Mouse (Mus musculus) left cerebral cortex, adult 2 months (tissue): Measurements from ENCODE around the gene 2310034G01Rik. TPM values are rescaled to one million over a fixed set of nuclear protein-coding genes. Genes with fewer than 3 reads are reported as not detected.

Experiments used
- DNase-seq, 2 experiments: peaks; one replicate each; pipeline ENCODE4 v3.0.0; 2021 to 2022; ENCODE audit warnings: low spot score in 2 of 2, mixed read lengths in 1 of 2; ENCODE audit errors: extremely low spot score in 1 of 2
- H3K27ac ChIP-seq: fragments of 200-600 bp; 2 replicates; pipeline ENCODE4 v1.8.1; 2022
- H3K4me3 ChIP-seq: fragments of 200-600 bp; 2 replicates; pipeline ENCODE4 v1.8.1; 2022
- CTCF ChIP-seq: fragments of 200-600 bp; IDR thresholded peaks from 2 replicates; pipeline ENCODE4 v1.8.1; 2022; ENCODE audit warnings: antibody characterized with exemption, mild to moderate bottlenecking, moderate library complexity
- intact Hi-C: fragments of 180-260 bp; cut with DNase I; formaldehyde crosslinking; loops from one replicate; pipeline ENCODE4 v1.15.1; 2025
- total RNA-seq, 2 experiments: library from RNA; stranded (reverse); gene quantifications; 2 replicates each; pipeline ENCODE4 v1.2.3; 2021

The 2310034G01Rik gene
- total RNA-seq, 2 experiments from 2014 or later: 0.66 to 0.91 TPM

GRCm38 (mm10) chr19:46333906-46334305, 16.2 kb downstream of the 2310034G01Rik start:
- intact Hi-C loops: no loop called here
- peak in 1 of 2 experiments; percentile 15 for DNase-seq

GRCm38 (mm10) chr19:46332721-46333339, 17.3 kb downstream of the 2310034G01Rik start:
- Histone ChIP-seq H3K4me3 (no peak overlapping the region), H3K27ac (peak overlapping the region; percentile 87)
- peak in 1 of 2 experiments; percentile 19 for DNase-seq
- intact Hi-C loops: no loop called here
- no peak for TF ChIP-seq CTCF

More at GRCm38 (mm10) chr19:46333906-46334305, 16.2 kb downstream of the 2310034G01Rik start:
- Histone ChIP-seq H3K4me3 (no peak overlapping the region), H3K27ac (no peak overlapping the region)
- TF ChIP-seq CTCF: no peak

- DNase-seq: peak in 1 of 2 experiments; percentile 9
- H3K4me3 ChIP-seq: no peak overlapping the region
- intact Hi-C loops: no loop called here
- no peak overlapping the region for H3K27ac ChIP-seq
- no peak for TF ChIP-seq CTCF
Measured at GRCm38 (mm10) chr19:46331936-46332335, 18.2 kb downstream of the 2310034G01Rik start.

GRCm38 (mm10) chr19:46331326-46331725, 18.8 kb downstream of the 2310034G01Rik start:
- Histone ChIP-seq H3K4me3 (no peak overlapping the region), H3K27ac (no peak overlapping the region)
- intact Hi-C loops: no loop called here
- no peak for TF ChIP-seq CTCF
- no peak for DNase-seq

- Histone ChIP-seq H3K4me3 (no peak overlapping the region), H3K27ac (no peak overlapping the region)
- TF ChIP-seq CTCF: no peak
- DNase-seq: no peak
- intact Hi-C loops: loop anchor here (1.0 kb wide), 1 partner anchor 26 kb away; the partner anchor contains the start of gene Nfkb2
Measured at GRCm38 (mm10) chr19:46330696-46331095, 19.4 kb downstream of the 2310034G01Rik start.

GRCm38 (mm10) chr19:46329951-46330350, 20.2 kb downstream of the 2310034G01Rik start:
- intact Hi-C loops: loop anchor here (1.0 to 2.0 kb wide), 2 partner anchors 21 to 26 kb away; partner anchors contain the start of gene Nfkb2
- Histone ChIP-seq H3K27ac (peak overlapping the region; percentile 26; the same call in 1 of the 2 replicates), H3K4me3 (peak overlapping the region; percentile 26; the same call in 1 of the 2 replicates)
- peak; percentile 78 to 86 for DNase-seq
- TF ChIP-seq CTCF: peak; percentile 86

GRCm38 (mm10) chr19:46329031-46329641, 21.0 kb downstream of the 2310034G01Rik start:
- peak overlapping the region; percentile 87 for H3K27ac ChIP-seq
- DNase-seq: no peak
- intact Hi-C loops: loop anchor here (2.0 kb wide), 1 partner anchor 20 kb away; no protein-coding TSS in a partner anchor
- TF ChIP-seq CTCF: no peak
- peak overlapping the region; percentile 63 for H3K4me3 ChIP-seq

- no peak for TF ChIP-seq CTCF
- Histone ChIP-seq H3K27ac (peak within 1 kb of the TSS; percentile 87), H3K4me3 (peak within 1 kb of the TSS; percentile 63)
- peak; percentile 94 for DNase-seq
- intact Hi-C loops: loop anchor here (2.0 kb wide), 1 partner anchor 20 kb away; no protein-coding TSS in a partner anchor
Measured at GRCm38 (mm10) chr19:46328081-46329030, 21.7 kb downstream of the 2310034G01Rik start, which contains the start of gene Fbxl15. Gene Fbxl15, plus strand, starts transcription at chr19:46328184.

GRCm38 (mm10) chr19:46327531-46328064, 22.5 kb downstream of the 2310034G01Rik start:
- TF ChIP-seq CTCF: no peak
- DNase-seq: peak in 1 of 2 experiments; percentile 21
- intact Hi-C loops: loop anchor here (2.0 kb wide), 1 partner anchor 19 kb away; no protein-coding TSS in a partner anchor
- H3K27ac ChIP-seq: peak overlapping the region; percentile 87
- peak overlapping the region; percentile 63 for H3K4me3 ChIP-seq

- H3K27ac ChIP-seq: peak within 1 kb of the TSS; percentile 87
- peak within 1 kb of the TSS; percentile 63 for H3K4me3 ChIP-seq
- TF ChIP-seq CTCF: no peak
- peak; percentile 68 to 73 for DNase-seq
- intact Hi-C loops: no loop called here
Measured at GRCm38 (mm10) chr19:46326756-46327305, 23.3 kb downstream of the 2310034G01Rik start, which contains the start of gene Psd. Gene Psd, minus strand, starts transcription at chr19:46327156.
